Mouse (Mus musculus) spleen, postnatal 36 days (tissue): ENCODE measurements at regions not wholly inside any gene's neighbourhood (a gene's known extent, or its start where the extent isn't known, plus 50 kb on each side); places are given as distances from the start of the nearest gene placed in this dataset.
"Not testable (repeated sequence)": the region's sequence is repeated elsewhere in the genome, so short reads cannot be mapped to it uniquely, and the experiment has no call there.

Experiments used
- DNase-seq, 2 experiments: peaks; one replicate each; pipeline ENCODE4 v3.0.0; 2022; ENCODE audit warnings: low spot score in 2 of 2, mixed read lengths in 1 of 2

DNA sequence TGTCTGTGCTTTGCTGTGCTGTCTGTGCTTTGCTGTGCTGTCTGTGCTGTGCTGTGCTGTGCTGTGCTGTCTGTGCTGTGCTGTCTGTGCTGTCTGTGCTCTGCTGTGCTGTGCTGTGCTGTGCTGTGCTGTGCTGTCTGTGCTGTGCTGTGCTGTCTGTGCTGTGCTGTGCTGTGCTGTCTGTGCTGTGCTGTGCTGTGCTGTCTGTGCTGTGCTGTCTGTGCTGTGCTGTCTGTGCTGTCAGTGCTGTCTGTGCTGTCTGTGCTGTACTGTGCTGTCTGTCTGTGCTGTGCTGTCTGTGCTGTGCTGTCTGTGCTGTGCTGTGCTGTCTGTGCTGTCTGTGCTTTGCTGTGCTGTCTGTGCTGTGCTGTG, 196.5 kb downstream of the Tcp10c start:
- not testable (repeated sequence) for DNase-seq

DNA sequence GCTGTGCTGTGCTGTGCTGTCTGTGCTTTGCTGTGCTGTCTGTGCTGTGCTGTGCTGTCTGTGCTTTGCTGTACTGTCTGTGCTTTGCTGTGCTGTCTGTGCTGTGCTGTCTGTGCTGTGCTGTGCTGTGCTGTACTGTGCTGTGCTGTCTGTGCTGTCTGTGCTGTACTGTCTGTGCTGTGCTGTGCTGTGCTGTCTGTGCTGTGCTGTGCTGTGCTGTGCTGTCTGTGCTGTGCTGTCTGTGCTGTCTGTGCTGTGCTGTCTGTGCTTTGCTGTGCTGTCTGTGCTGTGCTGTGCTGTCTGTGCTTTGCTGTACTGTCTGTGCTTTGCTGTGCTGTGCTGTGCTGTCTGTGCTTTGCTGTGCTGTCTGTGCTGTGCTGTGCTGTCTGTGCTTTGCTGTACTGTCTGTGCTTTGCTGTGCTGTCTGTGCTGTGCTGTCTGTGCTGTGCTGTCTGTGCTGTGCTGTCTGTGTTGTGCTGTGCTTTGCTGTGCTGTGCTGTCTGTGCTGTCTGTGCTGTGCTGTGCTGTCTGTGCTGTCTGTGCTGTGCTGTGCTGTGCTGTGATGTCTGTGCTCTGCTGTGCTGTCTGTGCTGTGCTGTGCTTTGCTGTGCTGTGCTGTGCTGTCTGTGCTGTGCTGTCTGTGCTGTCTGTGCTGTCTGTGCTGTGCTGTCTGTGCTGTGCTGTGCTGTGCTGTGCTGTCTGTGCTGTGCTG, 197.5 kb downstream of the Tcp10c start:
- not testable (repeated sequence) for DNase-seq

DNA sequence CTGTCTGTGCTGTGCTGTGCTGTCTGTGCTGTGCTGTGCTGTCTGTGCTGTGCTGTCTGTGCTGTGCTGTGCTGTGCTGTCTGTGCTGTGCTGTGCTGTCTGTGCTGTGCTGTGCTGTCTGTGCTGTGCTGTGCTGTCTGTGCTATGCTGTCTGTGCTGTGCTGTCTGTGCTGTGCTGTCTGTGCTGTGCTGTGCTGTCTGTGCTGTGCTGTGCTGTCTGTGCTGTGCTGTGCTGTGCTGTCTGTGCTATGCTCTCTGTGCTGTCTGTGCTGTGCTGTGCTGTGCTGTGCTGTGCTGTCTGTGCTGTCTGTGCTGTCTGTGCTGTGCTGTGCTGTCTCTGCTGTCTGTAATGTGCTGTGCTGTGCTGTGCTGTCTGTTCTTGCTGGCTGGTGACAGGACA, 198.5 kb downstream of the Tcp10c start:
- not testable (repeated sequence) for DNase-seq

DNA sequence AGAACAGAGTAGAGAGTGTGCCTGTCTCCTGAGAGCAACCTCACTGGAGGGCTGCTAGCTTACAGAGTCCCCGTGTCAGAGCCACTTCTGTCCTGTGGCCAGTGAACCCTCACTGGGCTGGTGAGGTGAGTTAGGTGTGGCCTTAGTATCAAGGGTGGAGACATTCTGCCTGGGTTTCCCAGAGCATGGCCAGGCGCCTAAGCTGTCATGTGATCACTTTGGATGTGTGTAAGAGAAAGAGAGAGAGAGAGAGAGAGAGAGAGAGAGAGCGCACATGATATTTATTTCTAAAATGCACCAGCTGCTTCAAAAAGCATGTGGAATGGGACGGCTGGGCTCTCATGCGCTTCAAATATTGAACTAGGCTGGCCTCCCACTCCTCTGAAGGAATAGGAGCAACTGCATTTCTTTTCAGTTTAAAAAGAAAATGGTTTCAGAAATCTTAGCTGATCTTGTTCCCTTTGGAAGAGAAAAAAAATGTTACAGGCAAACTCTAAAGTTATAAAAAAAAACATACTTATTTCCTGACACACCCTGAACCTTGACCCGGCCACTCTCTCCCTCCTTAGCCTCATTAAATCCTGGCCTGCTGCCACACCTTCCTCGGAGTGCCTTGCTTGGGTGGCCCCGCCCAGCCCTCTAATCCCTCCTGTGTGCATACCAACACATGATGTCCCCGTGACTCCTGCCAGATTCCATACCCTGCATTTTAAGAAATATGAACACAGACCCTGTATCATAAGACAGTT, 201.1 kb downstream of the Tcp10c start:
- DNase-seq = not testable (repeated sequence)

DNA sequence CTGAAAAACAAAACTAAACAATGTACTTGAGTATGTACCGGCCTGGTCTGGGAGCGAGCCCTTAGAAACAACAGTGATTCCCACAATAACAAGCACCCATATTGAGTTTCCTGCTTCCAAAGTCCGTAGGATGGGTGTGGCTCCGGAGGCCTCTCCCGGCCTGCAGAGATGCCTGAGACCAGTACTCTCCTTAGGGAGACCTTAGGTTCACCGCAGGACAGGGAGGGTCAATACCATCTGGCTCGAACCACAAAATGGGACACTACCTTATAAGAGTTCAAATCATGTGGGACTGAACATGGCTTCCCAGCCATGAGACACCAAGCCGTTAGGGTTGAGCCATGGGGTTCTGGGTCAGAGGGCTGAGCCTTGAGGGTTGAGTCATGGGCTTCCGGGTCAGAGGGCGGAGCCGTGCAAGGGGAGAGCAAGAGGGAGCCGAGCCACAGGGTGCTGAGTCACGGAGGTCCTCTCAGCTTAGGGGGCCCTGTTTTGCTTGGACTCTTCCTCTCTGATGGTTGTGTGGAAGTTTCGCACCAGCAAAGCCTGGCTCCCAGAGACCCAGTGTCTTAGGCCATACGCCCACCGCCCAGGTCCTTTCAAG, 201.8 kb downstream of the Tcp10c start:
- not testable (repeated sequence) for DNase-seq

DNA sequence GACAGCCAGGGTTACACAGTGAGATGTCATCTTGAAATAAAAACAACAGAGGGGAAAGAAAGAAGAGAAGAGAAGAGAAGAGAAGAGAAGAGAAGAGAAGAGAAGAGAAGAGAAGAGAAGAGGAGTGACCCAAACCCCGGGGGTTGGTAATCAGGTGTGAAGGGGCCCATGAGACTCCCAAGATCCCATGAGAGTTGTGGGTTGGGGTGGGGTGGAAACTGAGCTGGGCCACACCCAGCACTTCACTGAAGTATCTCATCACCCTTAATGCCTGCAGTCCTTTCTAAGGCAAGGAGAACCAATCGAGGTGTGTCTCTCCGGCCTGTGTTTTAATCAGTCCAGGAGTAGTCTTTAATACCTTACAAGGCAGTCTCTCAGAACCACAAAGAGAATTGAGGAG, 201.5 kb upstream of the Afdn start:
- peak; percentile 63 to 64 for DNase-seq

DNA sequence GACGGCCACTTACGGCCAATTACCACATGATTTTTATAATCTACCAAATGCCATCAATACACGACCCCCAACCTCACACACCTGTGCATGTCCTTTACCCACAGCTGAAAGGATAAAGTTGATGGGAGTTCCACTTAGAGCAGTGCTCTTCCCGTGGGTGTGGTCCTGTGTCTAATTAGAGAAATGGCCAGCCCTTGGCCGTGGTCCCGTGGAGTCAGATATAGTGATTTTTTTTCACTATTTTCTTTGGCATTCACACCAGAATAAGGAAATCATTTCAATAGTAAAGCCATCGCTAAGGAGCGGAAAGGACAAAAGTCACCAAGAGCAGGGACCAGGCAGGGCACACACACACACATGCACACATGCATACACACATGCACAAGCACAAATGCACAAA, 199.0 kb upstream of the Afdn start:
- DNase-seq = no peak

DNA sequence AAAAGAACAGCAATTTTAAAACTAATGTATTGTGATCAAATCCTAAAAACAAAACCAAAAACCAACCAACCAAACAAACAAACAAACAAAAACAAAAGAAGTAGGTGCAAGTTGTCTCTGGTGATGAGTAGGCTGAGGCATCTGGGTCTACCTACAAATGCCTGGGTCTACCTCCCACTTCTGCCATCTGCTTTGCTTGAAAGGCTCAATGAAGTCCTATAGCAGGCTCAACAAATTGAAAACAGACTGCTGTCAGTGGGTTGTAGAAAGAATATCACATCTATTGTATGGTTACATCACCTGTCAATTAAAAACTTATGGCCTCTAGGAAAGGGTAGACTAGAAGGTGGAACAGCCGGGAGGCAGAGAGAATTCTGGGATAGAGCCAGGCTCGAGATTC, 197.4 kb upstream of the Afdn start:
- no peak for DNase-seq

DNA sequence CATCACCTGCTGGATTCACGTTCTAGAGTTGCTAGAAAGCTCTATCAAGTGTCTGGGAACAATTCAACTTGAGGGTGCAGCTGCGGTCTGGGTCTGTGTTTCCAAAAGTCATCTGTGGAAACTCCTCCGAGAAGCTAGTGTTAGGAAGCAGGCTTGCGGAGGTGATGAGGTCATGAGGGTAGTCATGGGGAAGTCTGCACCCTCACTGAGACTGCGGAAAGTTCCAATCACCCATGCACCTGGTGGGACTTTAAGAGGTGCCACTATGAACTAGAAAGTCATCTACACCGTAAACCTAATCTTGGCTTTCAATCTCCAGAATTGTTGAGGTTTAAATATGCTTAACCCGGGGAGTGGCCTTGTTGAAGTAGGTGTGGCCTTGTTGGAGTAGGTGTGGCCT, 195.5 kb upstream of the Afdn start:
- no peak for DNase-seq

DNA sequence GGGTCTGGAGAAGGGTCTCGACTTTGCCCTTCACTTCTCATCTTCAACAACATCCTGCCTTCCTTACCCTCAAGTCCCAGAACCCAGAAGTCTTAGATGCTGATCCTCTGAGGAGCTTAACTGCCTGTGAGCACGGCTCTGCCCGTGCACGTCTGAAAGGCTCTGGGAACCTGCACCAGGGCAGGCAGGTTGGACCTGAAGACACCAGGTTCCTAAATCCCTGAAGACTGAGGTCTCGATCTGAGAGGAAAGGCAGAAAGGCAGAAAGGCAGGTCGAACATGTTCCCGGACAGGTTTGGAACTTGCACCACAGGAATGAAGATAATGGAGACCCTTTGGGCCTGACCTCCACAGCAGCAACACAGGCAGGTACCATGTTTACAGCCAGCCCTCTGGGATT, 193.7 kb upstream of the Afdn start:
- no peak for DNase-seq

DNA sequence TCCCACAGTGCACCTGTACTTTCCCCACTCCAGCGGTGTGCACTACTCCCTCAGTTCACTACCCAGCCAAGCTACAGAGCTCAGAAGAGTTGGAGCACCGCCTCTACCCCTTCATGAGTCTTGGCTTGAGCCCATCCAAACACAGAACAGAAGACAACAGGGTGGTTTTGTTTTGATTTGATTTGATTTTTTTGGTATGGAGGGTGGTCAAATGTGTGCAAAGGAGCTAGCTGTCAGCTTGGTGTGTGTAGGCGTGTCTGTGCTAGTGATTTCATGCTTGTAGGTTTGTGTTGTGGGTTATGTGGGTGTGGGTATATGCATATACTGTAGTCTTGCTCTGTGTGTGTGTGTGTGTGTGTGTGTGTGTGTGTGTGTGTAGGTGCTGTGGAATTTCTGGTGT, 193.2 kb upstream of the Afdn start:
- DNase-seq = no peak

DNA sequence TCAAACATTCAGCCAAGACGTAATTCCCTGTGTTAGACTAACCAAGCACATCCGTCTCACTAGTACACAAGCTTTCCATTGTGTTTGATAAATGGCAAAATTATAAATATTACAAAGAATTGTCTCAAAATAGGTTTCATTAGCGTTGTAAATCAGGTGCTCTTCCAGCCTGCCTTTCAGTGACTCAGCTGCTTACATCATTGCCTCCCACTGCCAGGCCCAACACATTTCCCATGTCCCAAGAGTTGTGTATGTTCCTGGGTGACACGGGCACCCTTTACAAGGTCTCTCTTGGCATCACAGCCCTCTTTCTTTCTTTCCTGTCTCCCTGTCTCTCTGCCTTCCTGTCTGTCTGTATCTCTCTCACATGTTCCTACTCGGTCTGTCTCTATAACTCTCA, 189.5 kb upstream of the Afdn start:
- DNase-seq = no peak

DNA sequence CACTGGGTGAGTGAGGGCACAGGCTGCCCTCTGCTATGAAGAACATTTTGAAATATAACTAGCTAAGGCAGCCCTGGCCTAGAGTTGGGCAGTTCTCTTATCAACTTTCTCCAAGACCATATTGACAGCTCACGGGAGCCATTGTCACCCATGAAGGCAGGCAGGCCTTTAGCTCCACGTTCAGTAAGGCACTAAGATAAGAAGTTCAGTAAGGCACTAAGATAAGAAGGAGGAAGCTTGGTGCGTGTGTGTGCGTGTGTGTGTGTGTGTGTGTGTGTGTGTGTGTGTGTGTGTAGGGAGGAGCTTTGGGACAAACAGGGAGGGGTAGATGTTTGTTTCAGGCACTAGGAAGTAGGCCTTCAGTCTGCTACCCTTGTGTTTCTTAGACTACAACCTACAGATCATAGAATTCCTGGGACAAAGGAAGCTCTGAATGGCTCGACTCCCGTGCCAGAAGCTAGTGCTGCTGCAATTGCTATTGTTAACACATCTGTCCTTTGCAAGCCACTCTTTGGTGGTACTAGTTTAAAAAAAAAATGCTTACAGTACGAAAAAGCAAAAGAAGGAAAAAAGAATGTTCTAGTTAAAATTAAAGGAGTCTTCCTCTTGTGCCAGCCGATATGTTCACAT, 188.0 kb upstream of the Afdn start:
- no peak for DNase-seq

DNA sequence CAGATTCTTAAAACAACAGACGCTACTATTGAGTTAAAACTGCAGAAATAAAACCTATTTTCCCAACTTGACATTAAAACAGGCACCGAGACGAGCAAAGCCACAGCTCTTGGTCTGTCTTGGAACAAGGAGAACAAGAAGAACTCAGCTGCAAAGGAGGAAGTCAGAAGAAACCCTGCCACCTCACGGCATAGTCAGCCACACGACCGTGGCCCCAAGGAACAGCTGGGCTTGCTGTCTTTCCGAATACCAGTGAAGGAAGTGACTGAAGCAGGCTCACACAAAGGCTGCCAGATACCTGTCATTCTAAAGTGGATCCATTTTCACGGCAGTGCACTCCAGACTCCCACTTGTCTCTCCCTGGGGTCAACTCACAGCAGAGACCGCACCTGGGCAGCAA, 187.3 kb upstream of the Afdn start:
- peak in 1 of 2 experiments; percentile 38 for DNase-seq

DNA sequence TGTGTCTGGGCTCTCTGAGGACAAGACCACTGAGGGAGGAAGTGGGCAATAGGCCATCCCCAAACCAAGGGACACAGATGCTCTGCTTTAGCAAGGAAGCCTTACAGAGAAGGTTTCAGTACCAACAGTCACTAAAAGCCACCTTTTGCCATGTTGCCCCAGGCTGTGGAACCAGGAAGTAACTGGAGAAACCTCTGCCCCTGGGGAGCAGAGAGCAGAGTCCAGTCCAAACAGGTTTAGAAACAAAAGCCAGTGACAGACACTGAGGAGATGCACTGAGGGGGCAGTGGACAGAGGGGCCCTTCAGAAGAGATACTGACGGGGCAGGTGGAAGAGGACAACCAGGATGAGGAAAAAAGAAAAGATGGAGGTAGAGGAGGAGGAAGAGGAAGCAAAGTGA, 186.2 kb upstream of the Afdn start:
- no peak for DNase-seq

DNA sequence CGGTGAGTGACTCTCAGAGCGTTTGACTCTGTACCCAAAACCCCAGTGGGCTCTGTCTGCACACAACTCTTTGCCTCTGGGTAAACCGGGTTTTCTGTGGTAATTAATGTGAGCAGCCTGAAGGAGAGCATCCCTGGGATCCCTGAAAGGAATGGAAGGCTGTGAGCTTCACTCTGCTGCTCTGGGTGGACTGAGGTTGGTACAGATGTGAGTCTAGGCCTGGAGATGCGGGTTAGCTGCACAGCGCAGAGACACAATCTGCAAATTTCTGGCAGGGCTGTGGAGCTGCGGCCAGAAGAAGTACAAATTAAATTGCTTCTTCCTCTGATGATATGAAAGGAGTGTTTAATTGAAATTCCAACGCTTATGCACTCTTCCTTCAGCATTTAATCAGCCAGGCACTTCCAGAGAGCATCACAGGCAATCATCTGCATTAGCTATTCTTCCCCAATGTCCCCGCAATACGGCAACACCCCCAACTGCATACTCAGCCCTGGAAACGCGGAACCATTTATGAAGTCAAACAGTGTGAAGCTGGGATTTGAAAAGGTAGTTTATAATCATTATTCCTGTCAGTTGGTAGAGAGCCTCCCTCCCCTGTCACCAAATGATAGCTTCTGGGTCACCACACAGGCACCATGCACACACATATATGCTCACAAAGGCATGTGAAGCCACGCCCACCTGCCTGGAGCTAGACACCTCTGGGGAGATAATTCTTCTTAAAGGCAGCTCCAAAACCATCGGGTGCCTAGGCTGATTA, 185.5 kb upstream of the Afdn start:
- DNase-seq = no peak

DNA sequence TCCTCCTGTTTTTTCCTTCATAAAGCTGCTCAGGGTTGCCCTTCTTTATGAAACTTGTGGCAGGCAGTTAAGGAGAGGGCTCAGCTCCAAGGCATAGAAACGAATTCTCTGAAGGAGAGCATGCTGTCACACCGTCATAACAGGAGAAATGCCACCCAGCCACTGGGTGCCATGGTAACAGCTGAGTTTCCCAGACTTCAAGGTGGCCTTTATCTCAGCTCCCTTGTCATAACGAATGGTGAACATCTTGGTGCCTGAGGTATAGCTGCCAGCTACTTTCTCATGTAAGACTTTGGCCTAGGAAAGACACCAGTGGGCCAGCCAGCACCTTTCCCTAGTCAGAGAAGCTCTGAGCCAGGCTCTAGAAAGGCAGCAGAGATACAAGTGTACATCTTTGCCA, 182.5 kb upstream of the Afdn start:
- no peak for DNase-seq

DNA sequence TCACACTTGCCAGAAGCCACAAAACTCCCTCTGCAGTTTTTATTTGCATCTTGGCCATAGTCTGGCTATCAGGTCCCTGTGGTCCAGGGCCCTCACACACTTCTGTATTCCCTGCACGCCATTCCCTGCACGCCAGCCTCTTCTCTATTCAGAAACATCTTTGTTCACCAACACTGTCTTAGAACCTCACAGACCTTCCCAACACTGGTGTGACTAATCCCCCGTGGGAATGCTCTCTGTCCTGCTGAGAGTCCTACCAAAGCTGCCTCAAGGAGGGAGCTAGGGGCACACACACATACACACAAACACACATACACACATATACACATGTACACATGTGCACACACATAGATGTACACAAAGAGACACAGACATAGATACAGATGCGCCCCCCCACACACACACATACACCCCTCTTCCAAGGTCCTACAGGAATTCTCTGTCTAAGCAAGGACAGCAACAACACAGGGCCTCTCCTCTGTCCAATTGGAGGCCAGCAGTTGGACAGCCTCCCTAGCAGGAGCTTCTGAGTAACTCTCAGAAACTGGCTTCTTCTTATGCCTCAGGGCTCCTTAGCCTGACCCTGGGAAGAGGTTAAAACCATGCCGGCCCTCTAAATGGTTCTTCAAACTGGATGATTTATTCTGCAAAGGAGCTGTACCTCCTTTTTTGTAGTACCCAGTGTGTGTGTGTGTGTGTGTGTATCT, 179.0 kb upstream of the Afdn start:
- DNase-seq = no peak

DNA sequence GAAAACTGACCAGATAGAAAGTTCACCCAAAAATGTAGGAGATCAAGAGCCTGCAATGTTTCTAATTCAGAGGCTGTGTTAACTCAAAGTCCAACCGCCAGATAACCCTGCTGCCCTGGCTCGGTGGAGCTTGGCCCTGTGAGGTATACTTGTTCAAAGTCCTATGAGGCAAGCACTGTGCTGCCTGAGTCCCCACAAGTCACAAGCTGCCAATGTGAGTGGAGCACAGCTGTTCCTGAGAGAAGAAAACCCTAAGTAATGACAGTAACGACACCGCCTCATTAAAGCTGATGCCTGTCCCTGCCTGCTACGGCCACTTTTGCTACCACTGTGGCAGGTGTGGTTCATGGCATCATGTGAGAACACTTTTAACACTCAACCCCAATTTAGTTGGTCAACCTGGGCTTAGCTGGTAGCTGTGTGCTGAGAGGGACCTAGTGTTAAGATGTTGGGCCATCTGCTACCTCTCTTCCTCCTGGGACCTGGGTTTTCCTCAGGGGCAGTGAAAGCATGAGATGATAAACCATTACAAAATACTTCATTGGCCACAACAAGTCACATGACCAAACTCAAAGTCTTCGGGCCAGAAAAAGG, 178.2 kb upstream of the Afdn start:
- no peak for DNase-seq

DNA sequence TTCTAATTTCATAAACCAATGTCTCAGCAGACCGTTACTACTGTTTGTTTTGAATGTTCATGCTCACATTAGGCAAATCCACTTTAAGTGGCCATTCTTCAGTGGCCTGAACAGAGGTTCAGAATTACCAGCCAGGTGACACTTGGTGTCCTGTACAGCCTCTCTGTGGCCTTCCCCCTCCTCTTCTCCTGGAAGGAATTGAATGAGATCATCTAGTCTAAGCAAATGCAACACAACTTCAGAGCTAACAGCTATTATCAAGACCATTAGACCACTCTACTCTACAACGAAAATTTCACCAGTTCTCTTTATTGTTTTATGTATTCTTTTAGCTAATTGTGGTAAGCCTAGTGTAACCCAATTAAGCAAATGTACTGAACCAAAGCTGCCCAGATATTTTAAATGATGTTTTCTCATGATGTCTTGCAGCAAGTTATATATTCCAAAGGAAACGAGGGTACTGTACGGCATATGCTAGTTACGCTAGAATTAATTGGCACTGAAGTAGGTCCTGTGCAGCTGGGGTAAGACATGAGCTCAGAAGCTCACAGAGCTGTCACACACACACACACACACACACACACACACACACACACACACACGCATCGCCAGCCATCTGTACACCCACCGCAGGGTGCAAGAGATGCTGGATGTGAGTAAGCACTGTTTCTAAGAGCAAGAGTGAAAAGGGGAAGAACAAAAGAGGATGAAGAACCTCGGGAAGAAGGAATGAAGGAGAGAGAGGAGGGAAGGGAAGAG, 176.7 kb upstream of the Afdn start:
- no peak for DNase-seq
